Mouse (Mus musculus) neural tube, embryonic 10.5 days (tissue): ENCODE measurements at regions not wholly inside any gene's neighbourhood (a gene's known extent, or its start where the extent isn't known, plus 50 kb on each side); places are given as distances from the start of the nearest gene placed in this dataset.
A peak's percentile ranks its signal among the peaks of the same experiment; 100 is the strongest.

Experiments
- DNase-seq: peaks from one replicate; pipeline ENCODE4 v3.0.0-alpha.2; 2017; ENCODE audit warnings: low spot score; ENCODE audit errors: extremely low spot score

- no peak for DNase-seq
Observed at GRCm38 (mm10) chr11:114176671-114177212, 109.9 kb upstream of the Sdk2 start.

- no peak for DNase-seq
Observed at GRCm38 (mm10) chr11:114175437-114176131, 108.7 kb upstream of the Sdk2 start.

- DNase-seq = no peak
Observed at GRCm38 (mm10) chr11:114174871-114175270, 108.0 kb upstream of the Sdk2 start.

GRCm38 (mm10) chr11:114168231-114168661 is 101.4 kb upstream of the Sdk2 start:
- DNase-seq = no peak

GRCm38 (mm10) chr11:114165656-114166362 is 99.0 kb upstream of the Sdk2 start:
- DNase-seq = peak; percentile 57

GRCm38 (mm10) chr11:114152716-114153115 is 85.9 kb upstream of the Sdk2 start:
- DNase-seq = no peak

GRCm38 (mm10) chr11:114146334-114146733 is 79.5 kb upstream of the Sdk2 start:
- DNase-seq = no peak

GRCm38 (mm10) chr11:114129270-114129669 is 62.4 kb upstream of the Sdk2 start:
- DNase-seq = no peak

- no peak for DNase-seq
Observed at GRCm38 (mm10) chr11:114128841-114129240, 62.0 kb upstream of the Sdk2 start.

GRCm38 (mm10) chr11:114127426-114127825 is 60.6 kb upstream of the Sdk2 start:
- no peak for DNase-seq

GRCm38 (mm10) chr11:114122175-114122574 is 55.3 kb upstream of the Sdk2 start:
- no peak for DNase-seq

- no peak for DNase-seq
Observed at GRCm38 (mm10) chr11:114119135-114119534, 52.3 kb upstream of the Sdk2 start.
